Comparison of ENCODE assay signal across 23 mouse cellular contexts in genomic region chr5:15656959-15657358, GRCm38 (mm10). TPM values are rescaled to one million over a fixed set of nuclear protein-coding genes. Genes with fewer than 3 reads are reported as not detected.
DNase-seq lines count a peak whose midpoint lies in the region; ATAC-seq and TF ChIP-seq lines count a peak whose summit lies in the region.
"Not testable (repeated sequence)": the region's sequence is repeated elsewhere in the genome, so short reads cannot be mapped to it uniquely, and the experiment has no call there.
"Had no signal": no experiment of that assay in that cellular context is flagged by ENCODE, and none has a peak within 500 bp of the region (broad histone marks: within the 10 kb centered on the region; RNA-seq: fewer than 3 reads in every experiment).

Gene 4930572O03Rik (minus strand): TSS chr5:15657059.

- H3K27me3 ChIP-seq in heart, embryonic 10.5 days (ENCODE audit: insufficient read depth, poor library complexity, severe bottlenecking); heart, postnatal 0 days (ENCODE audit: control insufficient read depth, insufficient read depth, low read length); hindbrain, embryonic 14.5 days (ENCODE audit: control insufficient read depth, insufficient read depth, low read length); midbrain, embryonic 11.5 days (ENCODE audit: control insufficient read depth, insufficient read depth, low read length); testis, adult 2 months (ENCODE audit: control insufficient read depth, insufficient read depth, low read length): not testable (repeated sequence)

- not testable (repeated sequence) for H3K4me1 ChIP-seq in heart, embryonic 10.5 days; heart, postnatal 0 days (ENCODE audit: control insufficient read depth, insufficient read depth); hindbrain, embryonic 14.5 days (replicated peaks; ENCODE audit: control insufficient read depth, insufficient read depth, low read length); midbrain, embryonic 11.5 days (ENCODE audit: control insufficient read depth, insufficient read depth, low read length); testis, adult 2 months (ENCODE audit: control insufficient read depth, insufficient read depth, low read length)

- H3K27ac ChIP-seq in heart, embryonic 10.5 days; heart, postnatal 0 days (ENCODE audit: low read depth); hindbrain, embryonic 14.5 days; midbrain, embryonic 11.5 days (ENCODE audit: low read depth, low read length); testis, adult 2 months (ENCODE audit: control insufficient read depth, insufficient read depth, low read depth, low read length): not testable (repeated sequence)

- H3K9me3 ChIP-seq in heart, embryonic 10.5 days; heart, postnatal 0 days (replicated peaks; ENCODE audit: control insufficient read depth, low read length); hindbrain, embryonic 14.5 days (ENCODE audit: control insufficient read depth, low read length); midbrain, embryonic 11.5 days (ENCODE audit: control insufficient read depth, low read length): not testable (repeated sequence)

- not testable (repeated sequence) for H3K36me3 ChIP-seq in heart, embryonic 10.5 days; heart, postnatal 0 days (replicated peaks; ENCODE audit: control insufficient read depth, insufficient read depth, low read length); hindbrain, embryonic 14.5 days (replicated peaks; ENCODE audit: control insufficient read depth, insufficient read depth); midbrain, embryonic 11.5 days (ENCODE audit: control insufficient read depth, insufficient read depth, low read length); testis, adult 2 months (ENCODE audit: control insufficient read depth, insufficient read depth, low read length)

- H3K4me2 ChIP-seq in heart, postnatal 0 days (ENCODE audit: low read depth, low read length); hindbrain, embryonic 14.5 days (replicated peaks); midbrain, embryonic 11.5 days: not testable (repeated sequence)

- H3K4me3 ChIP-seq in heart, embryonic 10.5 days; heart, postnatal 0 days (ENCODE audit: low read depth, low read length); hindbrain, embryonic 14.5 days (replicated peaks; ENCODE audit: low read length); midbrain, embryonic 11.5 days (ENCODE audit: low read depth, low read length): not testable (repeated sequence)
- peak within 1 kb of the TSS; percentile 49 for H3K4me3 ChIP-seq in testis, adult 2 months (ENCODE audit: control insufficient read depth, low read depth, low read length)

- H3K9ac ChIP-seq in heart, postnatal 0 days (replicated peaks; ENCODE audit: low read depth, low read length); hindbrain, embryonic 14.5 days; midbrain, embryonic 11.5 days (ENCODE audit: low read length): not testable (repeated sequence)

- peak; percentile 55 for DNase-seq in heart, embryonic 10.5 days (ENCODE audit: low spot score)
- DNase-seq in heart, postnatal 0 days (ENCODE audit: low spot score): peak; percentile 5
- DNase-seq in hindbrain, embryonic 14.5 days (ENCODE audit: low spot score): peak; percentile 15
- peak; percentile 1 for DNase-seq in midbrain, embryonic 11.5 days (ENCODE audit: low spot score, missing footprints)
- peak; percentile 5 for DNase-seq in neural tube, embryonic 10.5 days (ENCODE audit: extremely low spot score, low spot score)

- not testable (repeated sequence) for TF ChIP-seq CTCF in heart, postnatal 0 days (IDR thresholded peaks at IDR 0.05; ENCODE audit: low read depth); testis, adult 2 months (IDR thresholded peaks at IDR 0.05; ENCODE audit: control insufficient read depth, insufficient read depth, insufficient replicate concordance, low read depth, low read length)

- TF ChIP-seq POLR2A in testis, adult 2 months (IDR thresholded peaks at IDR 0.05; ENCODE audit: control insufficient read depth, low read depth, low read length): not testable (repeated sequence)

- not testable (repeated sequence) for TF ChIP-seq EP300 in heart, postnatal 0 days (IDR thresholded peaks at IDR 0.05; ENCODE audit: low read depth)

- 58% methylated on average over 1 of the region's 1 CpGs for WGBS in heart, embryonic 10.5 days
- 55% methylated on average over 1 of the region's 1 CpGs for WGBS in heart, postnatal 0 days
- 79% methylated on average over 1 of the region's 1 CpGs for WGBS in hindbrain, embryonic 14.5 days
- 74% methylated on average over 1 of the region's 1 CpGs for WGBS in midbrain, embryonic 11.5 days

- not testable (repeated sequence) for ATAC-seq in heart, postnatal 0 days (ENCODE audit: insufficient read depth, low read depth); hindbrain, embryonic 14.5 days (ENCODE audit: low FRiP score); midbrain, embryonic 11.5 days (ENCODE audit: low FRiP score)

RNA-seq across cellular contexts. Expression of gene 4930572O03Rik, which starts in this region (rescaled TPM):
- polyA plus RNA-seq in heart, embryonic 10.5 days (2016; fragmentation: Nextera tagmentation; extraction: Ambion mirVana): not detected in 2 replicates
- total RNA-seq in heart, postnatal 0 days (2014; rRNA removed; ENCODE audit: low replicate concordance): not detected in 2 replicates
- not detected in 2 replicates for polyA plus RNA-seq in heart, postnatal 0 days (2015; fragmentation: Nextera tagmentation; extraction: Ambion mirVana)
- polyA plus RNA-seq in hindbrain, embryonic 14.5 days (2014; fragmentation: Nextera tagmentation; extraction: Ambion mirVana): not detected in 2 replicates
- polyA plus RNA-seq in midbrain, embryonic 11.5 days (2014; fragmentation: Nextera tagmentation; extraction: Ambion mirVana): not detected in 2 replicates
- 0.69 and 1.0 TPM in 2 replicates for polyA plus RNA-seq in testis, adult 2 months (2012; rRNA removed)
- total RNA-seq: adrenal gland, adult 18-20 months; adrenal gland, adult 2 months; adrenal gland, adult 8-10 months; adrenal gland, postnatal 10 days; adrenal gland, postnatal 14 days; adrenal gland, postnatal 25 days; adrenal gland, postnatal 36 days; adrenal gland, postnatal 4 days; CH12.LX; ES-E14; G1E; MEL had no signal
- polyA plus RNA-seq: activated CD4-positive, CD25-positive, alpha-beta regulatory T cell, adult 4 months; adrenal gland, adult 2 months; brain, embryonic 14.5 days; C2C12; CD4-positive, CD25-positive, alpha-beta regulatory T cell, adult 4 months; G1E; Patski had no signal

Comparison
In these comparisons a context has a peak if more than half of its experiments do, and no peak if none do; other contexts are left out.
1. Peak in DNase-seq in heart, embryonic 10.5 days; RNA of the gene not detected or under 1 TPM.
2. Peak in DNase-seq in heart, postnatal 0 days; RNA of the gene not detected or under 1 TPM.
3. Peak in DNase-seq in hindbrain, embryonic 14.5 days; RNA of the gene not detected or under 1 TPM.
4. Peak in DNase-seq in midbrain, embryonic 11.5 days; RNA of the gene not detected or under 1 TPM.
5. DNase-seq: peak in every context shown above with its lines; median percentile 55 in heart, embryonic 10.5 days; 15 in hindbrain, embryonic 14.5 days; 5 in heart, postnatal 0 days; 5 in neural tube, embryonic 10.5 days; 1 in midbrain, embryonic 11.5 days.